20 mouse cellular contexts compared by ENCODE assay signal in the genomic region with DNA sequence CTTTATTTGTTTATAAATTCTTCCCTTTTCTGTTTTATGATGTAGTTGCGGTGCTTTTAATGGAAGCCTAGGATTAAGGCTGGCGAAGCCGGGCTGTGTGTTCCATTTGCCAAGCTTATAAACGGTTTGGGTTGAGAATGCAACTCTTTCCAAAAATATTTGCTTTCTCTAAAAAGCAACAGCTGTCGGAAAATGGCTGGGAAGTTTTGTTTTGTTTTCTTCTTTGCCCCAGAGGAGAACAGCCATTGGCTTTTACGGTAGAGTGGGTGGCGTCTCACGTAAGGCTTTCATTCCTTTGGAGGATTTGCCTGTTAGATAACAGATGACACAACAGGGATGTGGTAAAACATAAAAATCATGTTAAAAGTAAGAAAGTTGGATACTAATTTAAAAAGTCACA.
DNase-seq lines count a peak whose midpoint lies in the region; ATAC-seq and TF ChIP-seq lines count a peak whose summit lies in the region.
"Had no signal": no experiment of that assay in that cellular context is flagged by ENCODE, and none has a peak within 500 bp of the region (broad histone marks: within the 10 kb centered on the region; RNA-seq: fewer than 3 reads in every experiment).

No protein-coding gene starts in this region.

- no peak for ATAC-seq in embryonic facial prominence, embryonic 14.5 days (ENCODE audit: low read depth)
- ATAC-seq in kidney, embryonic 14.5 days (ENCODE audit: low FRiP score, low TSS enrichment), result no peak
- ATAC-seq in limb, embryonic 14.5 days (ENCODE audit: low FRiP score, low read depth), result no peak; the same call in 1 of the 2 replicates
- ATAC-seq: forebrain, embryonic 16.5 days; midbrain, embryonic 15.5 days had no signal

- H3K9me3 ChIP-seq in embryonic facial prominence, embryonic 14.5 days (ENCODE audit: control insufficient read depth, low read length), result no peaks in the 10 kb centered on the region
- H3K9me3 ChIP-seq in embryonic facial prominence, embryonic 10.5 days, result no peaks in the 10 kb centered on the region
- no peaks in the 10 kb centered on the region for H3K9me3 ChIP-seq in kidney, embryonic 14.5 days (ENCODE audit: control insufficient read depth, low read length)
- H3K9me3 ChIP-seq in limb, embryonic 14.5 days (ENCODE audit: control insufficient read depth, low read length), result no peaks in the 10 kb centered on the region
- H3K9me3 ChIP-seq: heart, embryonic 13.5 days; hindbrain, embryonic 10.5 days; liver, embryonic 15.5 days; megakaryocyte, embryonic 14.5 days; midbrain, embryonic 15.5 days had no signal

- TF ChIP-seq POLR2A in limb, embryonic 14.5 days (IDR thresholded peaks at IDR 0.05; ENCODE audit: borderline replicate concordance, extremely low read depth, insufficient read depth, insufficient read length), result no peak

- no peak overlapping the region for H3K27ac ChIP-seq in embryonic facial prominence, embryonic 14.5 days (replicated peaks; ENCODE audit: low read depth, low read length)
- H3K27ac ChIP-seq in embryonic facial prominence, embryonic 10.5 days (replicated peaks), result no peak overlapping the region
- no peak overlapping the region for H3K27ac ChIP-seq in kidney, embryonic 14.5 days (ENCODE audit: low read depth, low read length)
- no peak overlapping the region for H3K27ac ChIP-seq in limb, embryonic 14.5 days (replicated peaks; ENCODE audit: low read depth, low read length)
- H3K27ac ChIP-seq: heart, embryonic 13.5 days; hindbrain, embryonic 10.5 days; liver, embryonic 15.5 days; midbrain, embryonic 15.5 days had no signal

- no peaks in the 10 kb centered on the region for H3K36me3 ChIP-seq in embryonic facial prominence, embryonic 14.5 days (ENCODE audit: control insufficient read depth, insufficient read depth, low read length)
- H3K36me3 ChIP-seq in embryonic facial prominence, embryonic 10.5 days (replicated peaks), result no peaks in the 10 kb centered on the region
- no peaks in the 10 kb centered on the region for H3K36me3 ChIP-seq in kidney, embryonic 14.5 days (ENCODE audit: control insufficient read depth, insufficient read depth, low read length)
- no peaks in the 10 kb centered on the region for H3K36me3 ChIP-seq in limb, embryonic 14.5 days (ENCODE audit: control insufficient read depth, insufficient read depth, low read length)
- H3K36me3 ChIP-seq: heart, embryonic 13.5 days; hindbrain, embryonic 10.5 days; liver, embryonic 15.5 days; midbrain, embryonic 15.5 days had no signal

- H3K4me3 ChIP-seq in embryonic facial prominence, embryonic 14.5 days (ENCODE audit: low read depth, low read length), result no peak overlapping the region
- H3K4me3 ChIP-seq in embryonic facial prominence, embryonic 10.5 days, result no peak overlapping the region
- H3K4me3 ChIP-seq in kidney, embryonic 14.5 days (ENCODE audit: low read length), result no peak overlapping the region
- no peak overlapping the region for H3K4me3 ChIP-seq in limb, embryonic 14.5 days (replicated peaks; ENCODE audit: low read length)
- H3K4me3 ChIP-seq: heart, embryonic 13.5 days; hindbrain, embryonic 10.5 days; liver, embryonic 15.5 days; megakaryocyte, embryonic 14.5 days; midbrain, embryonic 15.5 days had no signal

- H3K4me1 ChIP-seq in embryonic facial prominence, embryonic 14.5 days (ENCODE audit: control insufficient read depth, insufficient read depth, low read length), result no peaks in the 10 kb centered on the region
- H3K4me1 ChIP-seq in embryonic facial prominence, embryonic 10.5 days, result peaks cover 7% of the 10 kb centered on the region
- H3K4me1 ChIP-seq in kidney, embryonic 14.5 days (ENCODE audit: control insufficient read depth, insufficient read depth, low read length), result 0 out of 2 replicates have a peak, but pooled peaks cover 9% of the 10 kb centered on the region
- peaks cover 11% of the 10 kb centered on the region for H3K4me1 ChIP-seq in limb, embryonic 14.5 days (ENCODE audit: control insufficient read depth, insufficient read depth, low read length)
- H3K4me1 ChIP-seq: hindbrain, embryonic 10.5 days; liver, embryonic 15.5 days; megakaryocyte, embryonic 14.5 days; midbrain, embryonic 15.5 days had no signal

- 38% methylated on average over 8 of the region's 8 CpGs for WGBS in embryonic facial prominence, embryonic 14.5 days
- WGBS in embryonic facial prominence, embryonic 10.5 days, result 84% methylated on average over 8 of the region's 8 CpGs
- 35% methylated on average over 8 of the region's 8 CpGs for WGBS in kidney, embryonic 14.5 days
- WGBS in limb, embryonic 14.5 days, result 12% methylated on average over 8 of the region's 8 CpGs

- peak; percentile 79 for DNase-seq in embryonic facial prominence, embryonic 14.5 days (ENCODE audit: low spot score)
- no peak for DNase-seq in embryonic facial prominence, embryonic 10.5 days (ENCODE audit: low spot score)
- no peak for DNase-seq in kidney, postnatal 36 days
- DNase-seq in NIH3T3 (ENCODE audit: low read depth), result peak; percentile 20
- peak; percentile 72 for DNase-seq in limb, embryonic 14.5 days (ENCODE audit: low spot score)
- no peak for DNase-seq in adrenal gland, adult (ENCODE audit: inconsistent age in 2 of 2, low spot score in 1 of 2)
- DNase-seq in retina, embryonic 14.5 days (ENCODE audit: low spot score), result no peak
- DNase-seq: adrenal gland, adult 2 months; cerebellum, adult 11 months; cerebellum, postnatal 36 days; layer of hippocampus, postnatal 36 days; left cerebral cortex, postnatal 4 days; thymus, adult 2 months had no signal

- 0 out of 2 replicates have a peak, but pooled peaks cover 5% of the 10 kb centered on the region for H3K27me3 ChIP-seq in embryonic facial prominence, embryonic 14.5 days (replicated peaks; ENCODE audit: control insufficient read depth, insufficient read depth, low read length)
- no peaks in the 10 kb centered on the region for H3K27me3 ChIP-seq in embryonic facial prominence, embryonic 10.5 days (replicated peaks; ENCODE audit: low read depth, poor library complexity, severe bottlenecking)
- H3K27me3 ChIP-seq in kidney, embryonic 14.5 days (ENCODE audit: control insufficient read depth, insufficient read depth, low read length), result no peaks in the 10 kb centered on the region
- H3K27me3 ChIP-seq in limb, embryonic 14.5 days (ENCODE audit: control insufficient read depth, insufficient read depth, low read length), result peaks cover 54% of the 10 kb centered on the region
- H3K27me3 ChIP-seq: heart, embryonic 13.5 days; midbrain, embryonic 15.5 days had no signal

- no peak overlapping the region for H3K9ac ChIP-seq in embryonic facial prominence, embryonic 14.5 days (ENCODE audit: low read depth, low read length)
- H3K9ac ChIP-seq in kidney, embryonic 14.5 days (ENCODE audit: low read depth, low read length), result no peak overlapping the region
- no peak overlapping the region for H3K9ac ChIP-seq in limb, embryonic 14.5 days (ENCODE audit: low read depth, low read length, severe bottlenecking)
- H3K9ac ChIP-seq: heart, embryonic 13.5 days; liver, embryonic 15.5 days; midbrain, embryonic 15.5 days had no signal

- H3K4me2 ChIP-seq in embryonic facial prominence, embryonic 14.5 days (ENCODE audit: low read depth, low read length), result no peak overlapping the region
- peak overlapping the region; percentile 12; the same call in 1 of the 2 replicates for H3K4me2 ChIP-seq in kidney, embryonic 14.5 days (replicated peaks; ENCODE audit: low read depth, low read length)
- no peak overlapping the region for H3K4me2 ChIP-seq in limb, embryonic 14.5 days (replicated peaks; ENCODE audit: low read depth, low read length, severe bottlenecking)
- H3K4me2 ChIP-seq: heart, embryonic 13.5 days; liver, embryonic 15.5 days; midbrain, embryonic 15.5 days had no signal

Comparison
In these comparisons a context has a peak if more than half of its experiments do, and no peak if none do; other contexts are left out.
1. DNase-seq: peak in embryonic facial prominence, embryonic 14.5 days (single experiment), NIH3T3 (single experiment) and limb, embryonic 14.5 days (single experiment); none in embryonic facial prominence, embryonic 10.5 days (single experiment), kidney, postnatal 36 days (0 of 2), adrenal gland, adult (0 of 2) and retina, embryonic 14.5 days (single experiment).